Mouse (Mus musculus) cortical plate, adult 2 months (tissue): Measurements from ENCODE around the gene Strn.

Experiments
- CTCF ChIP-seq: fragments of 200-500 bp; IDR thresholded peaks from 2 replicates; pipeline ENCODE4 v1.5.1; 2011; ENCODE audit warnings: mild to moderate bottlenecking, control low read depth, low read length; ENCODE audit not compliant: insufficient read depth; ENCODE audit errors: extremely low read depth
- POLR2A ChIP-seq: fragments of 200-500 bp; IDR thresholded peaks from 2 replicates; pipeline ENCODE4 v1.6.1; 2011; ENCODE audit warnings: mild to moderate bottlenecking, low read length, control low read depth; ENCODE audit not compliant: insufficient read depth; ENCODE audit errors: extremely low read depth

- TF ChIP-seq POLR2A (no peak), CTCF (no peak)
Observed at GRCm38 (mm10) chr17:78752064-78752463, 15.1 kb upstream of the Strn start.
